Mouse (Mus musculus) liver, embryonic 14.5 days (tissue): Measurements from ENCODE around the gene Gm11437.

ENCODE experiments used
- CTCF ChIP-seq: IDR thresholded peaks from 2 replicates; pipeline ENCODE4 v1.5.1; 2016; ENCODE audit warnings: antibody characterized with exemption, low read depth, control low read depth
- EP300 ChIP-seq: IDR thresholded peaks from 2 replicates; pipeline ENCODE4 v1.6.1; 2016; ENCODE audit warnings: antibody characterized with exemption, low read depth

DNA sequence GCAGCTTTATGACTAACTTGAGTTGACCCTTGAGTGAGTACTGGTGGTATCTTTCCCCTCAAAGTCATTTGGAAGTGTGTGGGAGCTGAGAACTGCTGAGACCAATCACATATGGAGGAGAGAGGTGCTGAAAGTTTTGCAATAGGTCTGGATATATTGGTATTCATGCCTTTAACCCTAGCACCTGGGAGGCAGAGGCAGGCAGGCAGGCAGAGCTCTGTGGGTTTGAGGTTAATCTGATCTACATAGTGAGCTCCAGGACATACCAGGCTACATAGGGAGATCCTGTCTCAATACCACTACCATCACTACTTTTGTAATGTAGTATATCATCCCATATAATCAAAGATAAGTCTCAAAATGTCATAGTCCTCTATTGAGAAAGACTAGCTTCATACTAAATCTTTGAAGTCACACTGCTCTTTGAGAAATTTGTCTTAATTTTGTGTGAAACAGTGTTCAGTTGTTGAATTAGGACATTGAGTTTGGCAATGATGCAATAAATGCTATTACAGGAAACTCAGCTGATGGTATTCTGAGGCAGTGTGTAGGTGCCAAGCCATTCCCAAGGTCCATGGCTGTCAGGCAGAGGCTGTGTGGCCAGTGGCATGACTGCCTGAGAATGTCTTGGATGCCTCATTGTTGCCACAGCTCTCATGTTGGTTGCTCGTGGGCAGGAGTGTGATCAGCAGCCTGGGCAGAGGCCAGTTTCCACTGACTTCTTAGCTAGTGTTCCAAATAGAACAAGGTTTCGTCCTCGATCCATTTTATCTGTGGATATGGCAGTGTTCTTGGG, 30.5 kb upstream of the Gm11437 start:
- TF ChIP-seq CTCF (no peak), EP300 (no peak)
